Mouse (Mus musculus): ENCODE data around the gene Rps12-ps3.

The Rps12-ps3 gene

GRCm38 (mm10) chr19:59371016-59371415, 48.9 kb downstream of the Rps12-ps3 start:
- Histone ChIP-seq H3K9me3 (ENCODE audit: low read length) (peaks cover 9% of the 10 kb centered on the region), H3K27me3 (ENCODE audit: insufficient read depth, low read length) (peaks cover 10% of the 10 kb centered on the region; the same call in 1 of the 2 replicates)

More at GRCm38 (mm10) chr19:59371016-59371415, 48.9 kb downstream of the Rps12-ps3 start:
- Histone ChIP-seq H3K4me3 (replicated peaks; ENCODE audit: low read length) (no peak overlapping the region), H3K36me3 (ENCODE audit: insufficient read depth, low read length) (no peaks in the 10 kb centered on the region), H3K4me1 (replicated peaks; ENCODE audit: low read depth, low read length) (peaks cover 16% of the 10 kb centered on the region)
- TF ChIP-seq NANOG (IDR thresholded peaks at IDR 0.05; ENCODE audit: borderline replicate concordance, low read length) (no peak), POU5F1 (IDR thresholded peaks at IDR 0.05; ENCODE audit: borderline replicate concordance, low read length) (no peak), CTCF (conservative IDR thresholded peaks at IDR 0.05; ENCODE audit: low read length) (no peak)

Data from E14TG2a.4 (cell line).